In the genomic region with DNA sequence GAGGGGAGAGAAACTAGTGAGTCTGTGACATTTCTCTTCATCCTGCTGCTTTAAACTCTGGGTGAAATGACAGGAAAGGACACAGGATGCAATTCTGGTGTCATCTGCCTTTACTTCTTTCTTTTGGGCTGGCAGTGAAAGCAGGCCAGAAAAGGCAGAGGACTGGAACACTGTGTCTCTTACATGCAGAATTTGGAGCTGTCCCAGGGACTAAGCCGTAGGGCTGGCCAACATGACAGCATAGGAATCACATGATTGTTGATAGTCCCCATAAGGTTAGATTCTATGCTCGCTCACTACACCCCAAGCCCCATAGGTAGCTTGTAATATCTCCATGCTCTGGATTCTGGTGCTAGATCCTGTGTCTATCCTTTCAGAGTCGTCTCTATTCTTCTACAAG, we compare ENCODE assay signal across 18 mouse cellular contexts.
DNase-seq lines count a peak whose midpoint lies in the region.
"Had no signal": no experiment of that assay in that cellular context is flagged by ENCODE, and none has a peak within 500 bp of the region (broad histone marks: within the 10 kb centered on the region; RNA-seq: fewer than 3 reads in every experiment).

No protein-coding gene starts in this region.

- intact Hi-C loops in gastrocnemius, postnatal 14 days (cut with DNase I; ENCODE audit: low total_unique reads), result no loop called here
- intact Hi-C loops in heart, postnatal 25 days (cut with DNase I), result no loop called here

- DNase-seq in gastrocnemius, adult 18-20 months (ENCODE audit: low spot score), result peak; percentile 34
- DNase-seq in gastrocnemius, postnatal 14 days, result no peak
- peak; percentile 18 to 40 for DNase-seq in heart, adult 18-20 months
- DNase-seq in heart, adult 9 months (ENCODE audit: low spot score in 2 of 2), result no peak
- DNase-seq in heart, adult 8-10 months (ENCODE audit: low spot score), result peak; percentile 40
- no peak for DNase-seq in heart, postnatal 25 days (ENCODE audit: low spot score)
- DNase-seq in spleen, postnatal 4 days (ENCODE audit: low spot score in 2 of 2), result no peak
- DNase-seq: adrenal gland, adult 2 months; adrenal gland, postnatal 10 days; adrenal gland, postnatal 25 days; B cell, adult 2 months; cerebellum, adult 11 months; cerebellum, adult 18-20 months; cerebellum, adult 8-10 months; cerebellum, adult 9-11 months; cerebellum, postnatal 14 days; cerebellum, postnatal 36 days; embryo, embryonic 11 days had no signal

Comparison
In these comparisons a context has a peak if more than half of its experiments do, and no peak if none do; other contexts are left out.
1. DNase-seq: peak in gastrocnemius, adult 18-20 months (single experiment), heart, adult 18-20 months (2 of 2) and heart, adult 8-10 months (single experiment); none in gastrocnemius, postnatal 14 days (single experiment), heart, adult 9 months (0 of 2), heart, postnatal 25 days (single experiment) and spleen, postnatal 4 days (0 of 2).